Mouse (Mus musculus) G1E (cell line): ENCODE data around the gene Ttbk1. TPM values are rescaled to one million over a fixed set of nuclear protein-coding genes. Genes with fewer than 3 reads are reported as not detected.
A peak's percentile ranks its signal among the peaks of the same experiment; 100 is the strongest.

Experiments
- ATAC-seq: 2 replicates; pipeline ENCODE4 v1.8.0; 2016; ENCODE audit warnings: mild to moderate bottlenecking; ENCODE audit not compliant: insufficient number of reproducible peaks, poor library complexity, low FRiP score, severe bottlenecking; ENCODE audit errors: extremely low read depth
- DNase-seq: peaks from one replicate; pipeline ENCODE4 v3.0.0; 2012; ENCODE audit warnings: low spot score
- H3K27me3 ChIP-seq: 2 replicates; pipeline ENCODE4 v1.6.1; 2012; ENCODE audit warnings: mild to moderate bottlenecking, low read length, inconsistent platforms; ENCODE audit not compliant: insufficient read depth
- H3K36me3 ChIP-seq: replicated peaks from 2 replicates; pipeline ENCODE3; 2012; ENCODE audit warnings: mild to moderate bottlenecking, inconsistent platforms
- H3K4me1 ChIP-seq: 2 replicates; pipeline ENCODE4 v1.6.1; 2012; ENCODE audit warnings: low read depth, low read length, inconsistent platforms, mixed read lengths; ENCODE audit not compliant: insufficient read depth
- H3K4me3 ChIP-seq: 2 replicates; pipeline ENCODE4 v1.5.1; 2012; ENCODE audit warnings: low read depth, mild to moderate bottlenecking, inconsistent platforms, low read length, moderate library complexity, mixed read lengths
- H3K9me3 ChIP-seq: replicated peaks from 2 replicates; pipeline ENCODE4 v1.6.1; 2012; ENCODE audit warnings: inconsistent platforms
- CTCF ChIP-seq: IDR thresholded peaks from 2 replicates; pipeline ENCODE4 v1.5.1; 2012; ENCODE audit warnings: low read depth, low read length, inconsistent platforms, mixed read lengths
- GATA1 ChIP-seq: IDR thresholded peaks from 2 replicates; pipeline ENCODE4 v1.6.1; 2012; ENCODE audit warnings: borderline replicate concordance, low read length, inconsistent platforms, mixed read lengths
- GATA2 ChIP-seq: IDR thresholded peaks from 2 replicates; pipeline ENCODE4 v1.6.1; 2012; ENCODE audit warnings: low read depth, low read length, inconsistent platforms, borderline replicate concordance
- POLR2AphosphoS5 ChIP-seq: IDR thresholded peaks from 2 replicates; pipeline ENCODE4 v1.6.1; 2012; ENCODE audit warnings: low read depth, low read length, inconsistent platforms; ENCODE audit not compliant: insufficient replicate concordance
- TAL1 ChIP-seq: conservative IDR thresholded peaks from 2 replicates; pipeline ENCODE4 v1.6.1; 2012; ENCODE audit warnings: low read depth, low read length, inconsistent platforms, mixed read lengths
- polyA plus RNA-seq: library from polyadenylated mRNA; stranded (reverse); fragments of >175 nt; gene quantifications from 2 replicates; pipeline ENCODE4 v1.2.3, GENCODE M21; 2012
- total RNA-seq, 2 experiments: library from RNA; stranded (forward) in 1 of 2; stranded (reverse) in 1 of 2; fragments of 200-1000 nt in 1 of 2; fragments of >200 nt in 1 of 2; fragmentation: Nextera tagmentation in 1 of 2; gene quantifications; 2 replicates each; pipeline ENCODE4 v1.2.3; 2014 to 2017

The Ttbk1 gene
- total and polyA plus RNA-seq, 3 experiments: 0.01 to 0.11 TPM; not detected in 1

DNA sequence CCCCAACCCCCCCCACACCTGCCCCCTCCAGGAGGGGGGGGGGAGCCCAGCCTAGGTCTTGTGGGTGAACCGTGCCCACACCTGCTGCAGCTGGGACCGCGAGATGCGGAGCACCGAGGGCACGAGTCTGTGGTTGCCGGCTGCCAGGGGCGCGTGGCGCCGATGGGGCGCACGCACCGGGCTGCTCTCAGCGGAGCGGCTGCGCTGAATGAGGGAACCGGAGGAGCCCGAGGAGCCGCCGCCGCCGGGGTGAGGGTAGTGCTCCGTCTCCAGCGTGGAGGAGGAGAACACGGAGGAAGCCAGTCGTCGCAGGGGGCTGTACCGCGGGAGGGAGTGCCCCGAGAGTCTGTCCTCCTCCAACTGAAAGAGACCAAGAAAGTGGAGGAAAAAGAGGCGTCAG, 26.8 kb downstream of the Ttbk1 start:
- Histone ChIP-seq H3K27me3 (peaks cover 14% of the 10 kb centered on the region), H3K36me3 (no peaks in the 10 kb centered on the region), H3K4me1 (no peaks in the 10 kb centered on the region), H3K4me3 (no peak overlapping the region), H3K9me3 (no peaks in the 10 kb centered on the region)
- no peak for DNase-seq
- TF ChIP-seq CTCF: no peak
- no peak for TF ChIP-seq TAL1
- no peak for TF ChIP-seq GATA1
- TF ChIP-seq GATA2: no peak
- TF ChIP-seq POLR2AphosphoS5: no peak
- ATAC-seq: no peak

DNA sequence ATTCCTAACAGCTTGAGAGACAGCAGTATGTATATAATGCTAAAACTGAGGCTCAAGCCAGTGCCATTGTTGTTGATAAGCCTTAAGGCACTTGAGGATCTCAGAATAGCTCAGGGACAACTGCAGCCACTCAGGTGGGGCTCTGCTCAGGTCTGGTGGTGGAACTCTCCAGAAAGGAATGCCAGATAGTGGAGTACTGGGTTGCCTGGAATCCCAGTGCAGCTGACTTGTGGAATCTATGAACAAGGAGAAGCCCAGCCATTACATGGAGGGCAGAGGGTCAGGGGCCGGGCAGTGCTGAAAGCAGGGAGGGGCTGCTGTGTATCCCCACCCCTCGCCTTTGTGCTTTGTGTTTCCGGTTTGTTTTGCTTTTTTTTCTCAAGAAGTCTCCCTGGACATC, 29.0 kb downstream of the Ttbk1 start:
- TF ChIP-seq TAL1: no peak
- TF ChIP-seq CTCF: no peak
- no peak for TF ChIP-seq GATA1
- peaks cover 28% of the 10 kb centered on the region for H3K27me3 ChIP-seq
- H3K4me3 ChIP-seq: no peak overlapping the region
- no peaks in the 10 kb centered on the region for H3K4me1 ChIP-seq
- DNase-seq: no peak
- H3K36me3 ChIP-seq: no peaks in the 10 kb centered on the region
- H3K9me3 ChIP-seq: no peaks in the 10 kb centered on the region
- ATAC-seq: no peak

DNA sequence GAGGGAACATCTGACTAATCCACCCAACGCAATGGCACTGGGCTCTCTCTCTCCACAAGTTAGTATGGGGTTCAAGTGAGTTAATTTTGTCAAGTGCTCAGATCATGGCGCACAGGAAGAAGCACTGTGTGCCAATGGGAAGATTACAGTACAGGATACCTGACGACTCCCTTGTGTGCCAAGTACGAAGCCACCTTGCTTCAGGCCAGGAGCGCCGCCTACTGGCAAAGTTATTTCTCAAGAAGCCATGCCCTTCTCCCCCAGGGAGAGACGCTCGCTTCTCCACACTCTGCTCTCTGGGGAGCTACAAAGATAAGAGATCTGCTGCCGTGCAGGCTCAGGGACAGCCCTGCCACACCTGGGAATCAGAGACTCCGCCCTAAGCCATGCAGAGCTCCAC, 29.7 kb downstream of the Ttbk1 start:
- peak; percentile 32 for DNase-seq
- ATAC-seq: no peak

DNA sequence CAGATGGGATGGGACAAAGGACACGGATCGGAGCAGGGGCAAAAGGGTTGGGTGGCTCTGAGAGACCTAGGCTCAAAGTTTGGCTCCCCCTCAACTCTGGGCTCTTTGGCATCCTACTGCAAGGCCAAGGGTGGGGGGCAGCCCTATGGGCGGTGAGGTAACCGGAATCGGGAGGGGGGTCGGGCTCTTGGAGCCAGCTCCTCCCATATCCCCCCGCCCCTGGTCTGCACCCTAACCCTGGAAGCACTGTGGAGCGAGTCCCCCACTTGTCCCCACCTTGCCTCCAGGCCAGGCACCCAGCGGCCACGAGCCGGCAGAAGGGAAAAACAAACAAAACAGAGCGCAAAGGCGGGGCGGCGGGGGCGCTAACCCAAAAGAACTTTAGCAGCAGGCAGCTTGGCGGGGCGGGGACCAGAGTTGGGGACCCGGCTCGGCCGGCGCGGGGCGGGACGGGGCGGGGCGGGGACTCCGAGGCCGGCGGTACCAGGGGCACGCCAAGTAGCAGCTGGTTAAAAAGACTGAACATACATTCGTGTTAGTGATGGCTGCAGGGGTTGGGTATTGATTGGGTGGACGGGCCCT, 32.3 kb downstream of the Ttbk1 start:
- TF ChIP-seq GATA1: no peak
- TF ChIP-seq CTCF: no peak
- TF ChIP-seq POLR2AphosphoS5: no peak
- peaks cover 34% of the 10 kb centered on the region for H3K27me3 ChIP-seq
- DNase-seq: no peak
- no peak overlapping the region for H3K4me3 ChIP-seq
- no peaks in the 10 kb centered on the region for H3K36me3 ChIP-seq
- no peaks in the 10 kb centered on the region for H3K4me1 ChIP-seq
- ATAC-seq: no peak
- H3K9me3 ChIP-seq: no peaks in the 10 kb centered on the region

More for the DNA sequence above, 29.7 kb downstream of the Ttbk1 start:
- H3K4me3 ChIP-seq: no peak overlapping the region
- H3K4me1 ChIP-seq: no peaks in the 10 kb centered on the region
- H3K9me3 ChIP-seq: no peaks in the 10 kb centered on the region
- H3K27me3 ChIP-seq: peaks cover 31% of the 10 kb centered on the region
- TF ChIP-seq CTCF: 0 out of 2 replicates have a peak, but pooled peaks have one; percentile 29
- TF ChIP-seq GATA1: no peak
- no peaks in the 10 kb centered on the region for H3K36me3 ChIP-seq

DNA sequence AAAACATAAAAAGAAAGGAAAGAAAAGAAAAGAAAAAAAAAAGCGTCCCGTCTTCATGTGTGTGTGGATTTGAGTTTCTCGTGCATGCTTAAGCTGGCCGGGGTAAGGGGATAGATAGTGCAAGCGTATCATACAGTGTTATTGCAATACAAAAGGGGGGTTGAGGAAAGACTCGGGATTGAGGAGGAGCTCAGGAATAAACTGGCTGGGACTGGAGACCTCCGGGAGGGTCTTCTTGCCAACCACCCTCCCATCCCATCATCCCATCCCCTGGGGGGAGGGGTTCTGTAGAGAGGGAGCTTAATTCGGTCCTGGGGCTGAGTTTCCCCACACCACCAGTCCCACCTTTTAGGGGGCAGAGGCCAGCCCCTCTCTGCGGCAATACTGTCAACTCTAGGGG, 32.9 kb downstream of the Ttbk1 start:
- H3K9me3 ChIP-seq: no peaks in the 10 kb centered on the region
- H3K4me3 ChIP-seq: no peak overlapping the region
- peaks cover 34% of the 10 kb centered on the region for H3K27me3 ChIP-seq
- no peaks in the 10 kb centered on the region for H3K4me1 ChIP-seq
- ATAC-seq: no peak
- TF ChIP-seq GATA1 (no peak), POLR2AphosphoS5 (no peak), GATA2 (no peak), CTCF (no peak)
- DNase-seq: no peak
- no peaks in the 10 kb centered on the region for H3K36me3 ChIP-seq

DNA sequence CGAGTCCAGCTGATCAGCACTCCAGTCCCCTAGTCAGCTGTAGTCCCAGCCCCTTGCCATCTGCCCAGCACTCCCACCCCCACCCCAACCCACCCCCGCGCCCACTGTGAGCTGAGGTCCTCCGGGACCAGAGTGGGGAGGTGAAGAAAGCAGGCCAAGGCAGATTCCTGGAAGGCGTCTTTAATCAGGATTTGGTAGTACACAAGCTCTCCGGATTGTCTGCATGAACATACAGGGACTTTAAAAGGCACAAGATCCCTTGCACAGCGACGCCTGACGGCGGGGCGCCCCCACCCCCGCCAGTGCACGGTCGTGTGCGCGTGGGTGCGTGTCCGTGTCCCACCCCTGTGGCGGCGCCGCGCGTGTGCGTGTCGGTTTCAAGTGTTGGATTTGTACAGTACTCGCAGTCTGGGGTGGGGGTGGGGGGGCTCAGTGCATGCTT, 33.5 kb downstream of the Ttbk1 start:
- no peak for DNase-seq
- H3K9me3 ChIP-seq: no peaks in the 10 kb centered on the region
- no peak for ATAC-seq
- peaks cover 32% of the 10 kb centered on the region for H3K27me3 ChIP-seq
- no peaks in the 10 kb centered on the region for H3K4me1 ChIP-seq
- H3K36me3 ChIP-seq: no peaks in the 10 kb centered on the region
- TF ChIP-seq CTCF: no peak
- TF ChIP-seq GATA2: no peak
- no peak for TF ChIP-seq GATA1
- no peak for TF ChIP-seq TAL1
- TF ChIP-seq POLR2AphosphoS5: no peak
- no peak overlapping the region for H3K4me3 ChIP-seq

DNA sequence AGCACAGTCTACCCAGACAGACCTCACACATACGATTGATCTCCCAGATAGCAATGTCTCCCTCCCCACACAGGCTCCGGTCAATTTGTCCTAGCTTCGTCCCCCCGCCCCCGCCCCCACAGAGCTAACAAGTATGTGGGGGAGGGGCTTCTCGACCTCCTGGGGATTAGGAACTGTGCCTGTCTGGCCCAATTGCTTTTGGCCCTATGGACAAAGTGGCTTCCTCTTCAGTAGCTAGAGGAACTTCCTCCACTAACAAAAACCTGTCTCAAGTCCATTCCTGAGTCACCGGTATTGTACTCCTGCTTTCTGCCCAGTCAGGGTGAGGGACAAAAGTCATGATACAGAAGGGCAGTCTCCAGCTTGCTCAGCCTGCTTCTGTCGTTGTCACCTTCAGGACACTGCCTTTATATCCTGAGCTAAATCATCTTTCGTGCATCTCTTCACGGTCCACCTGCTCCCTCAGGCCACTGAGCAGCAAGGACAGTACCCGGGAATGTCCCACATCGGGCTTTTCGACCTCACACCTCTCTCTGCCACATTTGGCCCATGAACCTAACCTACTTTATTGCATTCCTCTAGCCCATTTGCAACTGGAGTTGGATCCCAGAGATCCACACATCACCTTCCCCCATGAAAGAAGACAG, 34.0 kb downstream of the Ttbk1 start:
- H3K4me3 ChIP-seq: no peak overlapping the region
- no peak for ATAC-seq

More for the DNA sequence above, 34.0 kb downstream of the Ttbk1 start:
- H3K27me3 ChIP-seq: peaks cover 35% of the 10 kb centered on the region
- TF ChIP-seq GATA2: no peak
- TF ChIP-seq TAL1: no peak
- no peak for TF ChIP-seq CTCF
- no peak for TF ChIP-seq GATA1
- TF ChIP-seq POLR2AphosphoS5: no peak
- H3K4me1 ChIP-seq: no peaks in the 10 kb centered on the region
- H3K36me3 ChIP-seq: no peaks in the 10 kb centered on the region
- DNase-seq: no peak
- no peaks in the 10 kb centered on the region for H3K9me3 ChIP-seq
